ENCODE assay signal across 28 mouse cellular contexts in the genomic region with DNA sequence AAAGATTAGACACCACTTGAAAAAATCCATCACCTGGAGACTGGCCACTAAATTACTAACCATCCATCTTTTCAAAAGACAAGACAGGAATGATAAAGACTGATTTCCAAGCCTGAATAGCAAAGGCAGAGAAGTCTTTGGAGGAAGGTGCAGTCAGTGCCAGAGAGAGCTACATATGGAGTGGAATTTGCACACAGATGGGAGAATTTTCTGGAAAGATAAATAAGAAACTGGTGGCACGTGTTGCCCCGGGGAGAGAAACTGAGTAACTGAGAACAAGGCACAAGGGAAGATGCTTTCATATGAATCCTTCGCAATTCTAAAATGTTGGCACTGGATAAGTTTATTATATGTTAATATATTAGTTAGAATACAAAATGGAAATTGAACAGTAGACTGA. TPM values are rescaled to one million over a fixed set of nuclear protein-coding genes. Genes with fewer than 3 reads are reported as not detected.
DNase-seq lines count a peak whose midpoint lies in the region; ATAC-seq lines count a peak whose summit lies in the region.
"Had no signal": no experiment of that assay in that cellular context is flagged by ENCODE, and none has a peak within 500 bp of the region (broad histone marks: within the 10 kb centered on the region; RNA-seq: fewer than 3 reads in every experiment).

No protein-coding gene starts in this region.

- no peak overlapping the region for H3K4me2 ChIP-seq in forebrain, embryonic 14.5 days (ENCODE audit: low read length)
- H3K4me2 ChIP-seq: embryonic facial prominence, embryonic 13.5 days; heart, embryonic 11.5 days; hindbrain, embryonic 14.5 days; midbrain, embryonic 15.5 days; neural tube, embryonic 15.5 days had no signal

- no peak overlapping the region for H3K9ac ChIP-seq in forebrain, embryonic 14.5 days (ENCODE audit: low read length)
- H3K9ac ChIP-seq: embryonic facial prominence, embryonic 13.5 days; hindbrain, embryonic 14.5 days; liver, embryonic 14.5 days; midbrain, embryonic 15.5 days; neural tube, embryonic 15.5 days had no signal

- 80% methylated on average over 3 of the region's 3 CpGs for WGBS in forebrain, embryonic 14.5 days
- 94% methylated on average over 3 of the region's 3 CpGs for WGBS in forebrain, embryonic 10.5 days

- H3K27me3 ChIP-seq in forebrain, embryonic 14.5 days (replicated peaks; ENCODE audit: control insufficient read depth, insufficient read depth, low read length), result no peaks in the 10 kb centered on the region
- no peaks in the 10 kb centered on the region for H3K27me3 ChIP-seq in forebrain, embryonic 10.5 days (ENCODE audit: poor library complexity, severe bottlenecking)
- H3K27me3 ChIP-seq: embryonic facial prominence, embryonic 13.5 days; midbrain, embryonic 15.5 days; neural tube, embryonic 15.5 days had no signal

- no peak overlapping the region for H3K4me3 ChIP-seq in forebrain, embryonic 14.5 days (ENCODE audit: low read depth, low read length)
- H3K4me3 ChIP-seq in forebrain, embryonic 10.5 days, result no peak overlapping the region
- H3K4me3 ChIP-seq: embryonic facial prominence, embryonic 13.5 days; midbrain, embryonic 15.5 days; neural tube, embryonic 15.5 days had no signal

- peak; percentile 67; the same call in 1 of the 2 replicates for ATAC-seq in forebrain, embryonic 14.5 days
- ATAC-seq: inflammation-experienced regulatory T-cells, adult 6 months; midbrain, embryonic 15.5 days had no signal

- DNase-seq in forebrain, embryonic 14.5 days (ENCODE audit: low spot score), result peak; percentile 72
- DNase-seq in forebrain, embryonic 10.5 days (ENCODE audit: extremely low spot score, low spot score), result no peak
- DNase-seq in layer of hippocampus, adult 11-12 months (ENCODE audit: low spot score), result peak; percentile 42
- DNase-seq in layer of hippocampus, adult 9-10 months (ENCODE audit: low spot score), result no peak
- peak; percentile 17 for DNase-seq in right cerebral cortex, adult 18-20 months
- DNase-seq in right cerebral cortex, adult 2 months (ENCODE audit: low spot score in 2 of 2), result no peak
- no peak for DNase-seq in thymus, postnatal 10 days (ENCODE audit: low spot score in 2 of 2)
- DNase-seq: adrenal gland, postnatal 10 days; gastrocnemius, postnatal 25 days; heart, adult 18-20 months; heart, postnatal 4 days; kidney, adult 11 months; kidney, postnatal 14 days; liver; lung, adult 2 months; lung, postnatal 10 days; retina, postnatal 1 day; thymus, adult 2 months; thymus, postnatal 4 days had no signal

- H3K9me3 ChIP-seq in forebrain, embryonic 14.5 days (replicated peaks; ENCODE audit: control insufficient read depth, low read length), result no peaks in the 10 kb centered on the region
- no peaks in the 10 kb centered on the region for H3K9me3 ChIP-seq in forebrain, embryonic 10.5 days
- H3K9me3 ChIP-seq: embryonic facial prominence, embryonic 13.5 days; midbrain, embryonic 15.5 days; neural tube, embryonic 15.5 days had no signal

- no peak overlapping the region for H3K27ac ChIP-seq in forebrain, embryonic 14.5 days (ENCODE audit: low read depth, low read length)
- no peak overlapping the region for H3K27ac ChIP-seq in forebrain, embryonic 10.5 days
- H3K27ac ChIP-seq: embryonic facial prominence, embryonic 13.5 days; hindbrain, embryonic 14.5 days; liver, embryonic 14.5 days; macrophage; midbrain, embryonic 15.5 days; neural tube, embryonic 15.5 days had no signal

- H3K36me3 ChIP-seq in forebrain, embryonic 14.5 days (ENCODE audit: control insufficient read depth, insufficient read depth, low read length), result no peaks in the 10 kb centered on the region
- no peaks in the 10 kb centered on the region for H3K36me3 ChIP-seq in forebrain, embryonic 10.5 days (replicated peaks)
- H3K36me3 ChIP-seq: embryonic facial prominence, embryonic 13.5 days; G1E; midbrain, embryonic 15.5 days; neural tube, embryonic 15.5 days had no signal

- 0 out of 2 replicates have a peak, but pooled peaks cover 3% of the 10 kb centered on the region for H3K4me1 ChIP-seq in forebrain, embryonic 14.5 days (ENCODE audit: control insufficient read depth, insufficient read depth, low read length)
- H3K4me1 ChIP-seq in forebrain, embryonic 10.5 days, result no peaks in the 10 kb centered on the region
- H3K4me1 ChIP-seq: embryonic facial prominence, embryonic 13.5 days; midbrain, embryonic 15.5 days; neural tube, embryonic 15.5 days had no signal

RNA-seq across cellular contexts. Expression of a gene that starts 59.8 kb away (rescaled TPM):
- polyA plus RNA-seq in forebrain, embryonic 14.5 days (2014; fragmentation: Nextera tagmentation; extraction: Ambion mirVana), result 3.8 and 7.2 TPM in 2 replicates
- polyA plus RNA-seq in forebrain, embryonic 10.5 days (2016; fragmentation: Nextera tagmentation; extraction: Ambion mirVana), result not detected in 2 replicates
- polyA plus RNA-seq: G1E, macrophage had no signal

Comparison
In these comparisons a context has a peak if more than half of its experiments do, and no peak if none do; other contexts are left out.
1. DNase-seq: peak in forebrain, embryonic 14.5 days (single experiment), layer of hippocampus, adult 11-12 months (single experiment) and right cerebral cortex, adult 18-20 months (single experiment); none in forebrain, embryonic 10.5 days (single experiment), layer of hippocampus, adult 9-10 months (single experiment), right cerebral cortex, adult 2 months (0 of 2) and thymus, postnatal 10 days (0 of 2).